Mouse (Mus musculus) CH12.LX (cell line): ENCODE data around the gene Pgp. TPM values are rescaled to one million over a fixed set of nuclear protein-coding genes. Genes with fewer than 3 reads are reported as not detected.
A peak's percentile ranks its signal among the peaks of the same experiment; 100 is the strongest.

Experiments used
- DNase-seq: peaks from one replicate; pipeline ENCODE4 v3.0.0-alpha.2; 2013; ENCODE audit errors: extremely low read depth
- H3K27ac ChIP-seq: 2 replicates; pipeline ENCODE4 v1.5.1; 2012; ENCODE audit warnings: low read depth, mild to moderate bottlenecking, control low read depth, moderate library complexity; ENCODE audit not compliant: insufficient read depth
- H3K27me3 ChIP-seq: replicated peaks from 2 replicates; pipeline ENCODE3; 2012; ENCODE audit warnings: inconsistent platforms
- H3K36me3 ChIP-seq, 2 experiments: replicated peaks in 1 of 2; 2 replicates each; pipeline versions ENCODE3 to v1.6.1; 2012; ENCODE audit warnings: inconsistent platforms in 1 of 2, low read length in 1 of 2, mild to moderate bottlenecking in 1 of 2, mixed read lengths in 1 of 2, moderate library complexity in 1 of 2; ENCODE audit not compliant: control insufficient read depth in 1 of 2, insufficient read depth in 1 of 2
- H3K4me1 ChIP-seq, 2 experiments: 2 replicates each; pipeline ENCODE4 v1.6.1; 2012; ENCODE audit warnings: inconsistent platforms in 1 of 2, moderate library complexity in 1 of 2; ENCODE audit not compliant: insufficient read depth in 2 of 2, control insufficient read depth in 1 of 2
- H3K4me2 ChIP-seq: 2 replicates; pipeline ENCODE4 v1.6.1; 2012; ENCODE audit warnings: low read depth, mild to moderate bottlenecking, control low read depth; ENCODE audit not compliant: poor library complexity, insufficient read depth, severe bottlenecking
- H3K4me3 ChIP-seq, 3 experiments: fragments of 150-350 bp in 1 of 3; sonication (generic) in 1 of 3; replicated peaks in 1 of 3; 2 replicates each; pipeline versions ENCODE3 to v1.5.1; 2011 to 2012; ENCODE audit warnings: low read depth in 2 of 3, low read length in 2 of 3, mild to moderate bottlenecking in 2 of 3, moderate library complexity in 2 of 3, control low read depth in 1 of 3, improper control_type of control experiment in 1 of 3, inconsistent platforms in 1 of 3, mixed read lengths in 1 of 3; ENCODE audit not compliant: poor library complexity in 1 of 3
- H3K79me2 ChIP-seq: replicated peaks from 2 replicates; pipeline ENCODE4 v1.6.1; 2012; ENCODE audit warnings: mild to moderate bottlenecking, moderate library complexity; ENCODE audit not compliant: control insufficient read depth, poor library complexity, insufficient read depth, severe bottlenecking; ENCODE audit errors: extremely low read depth
- H3K9ac ChIP-seq: 2 replicates; pipeline ENCODE4 v1.6.1; 2012; ENCODE audit warnings: low read depth, mild to moderate bottlenecking, control low read depth, moderate library complexity; ENCODE audit not compliant: insufficient read depth
- H3K9me3 ChIP-seq: replicated peaks from 2 replicates; pipeline ENCODE3; 2012; ENCODE audit warnings: low read length, inconsistent platforms, mixed read lengths
- BHLHE40 ChIP-seq: IDR thresholded peaks from 2 replicates; pipeline ENCODE4 v1.6.1; 2011; ENCODE audit warnings: mild to moderate bottlenecking, low read depth, low read length, improper control_type of control experiment
- CHD1 ChIP-seq: IDR thresholded peaks from 2 replicates; pipeline ENCODE4 v1.6.1; 2012; ENCODE audit warnings: low read depth, low read length, improper control_type of control experiment, inconsistent platforms
- CHD2 ChIP-seq: IDR thresholded peaks from 2 replicates; pipeline ENCODE4 v1.6.1; 2011; ENCODE audit warnings: low read length, improper control_type of control experiment
- CTCF ChIP-seq, 2 experiments: IDR thresholded peaks in 1 of 2; conservative IDR thresholded peaks in 1 of 2; 2 replicates each; pipeline ENCODE4 v1.5.1; 2011 to 2012; ENCODE audit warnings: low read depth in 2 of 2, low read length in 2 of 2, improper control_type of control experiment in 1 of 2, inconsistent platforms in 1 of 2, mild to moderate bottlenecking in 1 of 2, moderate library complexity in 1 of 2
- ELF1 ChIP-seq: IDR thresholded peaks from 2 replicates; pipeline ENCODE4 v1.6.1; 2014; ENCODE audit warnings: low read depth, mild to moderate bottlenecking, inconsistent platforms, low read length, improper control_type of control experiment
- EP300 ChIP-seq: IDR thresholded peaks from 2 replicates; pipeline ENCODE4 v1.6.1; 2011; ENCODE audit warnings: low read length, improper control_type of control experiment
- ETS1 ChIP-seq: conservative IDR thresholded peaks from 2 replicates; pipeline ENCODE4 v1.6.1; 2012; ENCODE audit warnings: low read depth, mild to moderate bottlenecking, inconsistent platforms, low read length, improper control_type of control experiment, moderate library complexity
- IRF4 ChIP-seq: IDR thresholded peaks from 2 replicates; pipeline ENCODE4 v1.6.1; 2014; ENCODE audit warnings: low read depth, mild to moderate bottlenecking, inconsistent platforms, low read length, improper control_type of control experiment
- JUND ChIP-seq: conservative IDR thresholded peaks from 2 replicates; pipeline ENCODE4 v1.6.1; 2011; ENCODE audit warnings: low read depth, low read length, improper control_type of control experiment
- KAT2A ChIP-seq: IDR thresholded peaks from 2 replicates; pipeline ENCODE4 v1.6.1; 2012; ENCODE audit warnings: low read length, improper control_type of control experiment, inconsistent platforms; ENCODE audit not compliant: insufficient replicate concordance
- MAFK ChIP-seq: IDR thresholded peaks from 2 replicates; pipeline ENCODE4 v1.6.1; 2011; ENCODE audit warnings: low read length, improper control_type of control experiment; ENCODE audit not compliant: insufficient replicate concordance
- MAX ChIP-seq: IDR thresholded peaks from 2 replicates; pipeline ENCODE4 v1.6.1; 2011; ENCODE audit warnings: low read length, improper control_type of control experiment
- MAZ ChIP-seq: IDR thresholded peaks from 2 replicates; pipeline ENCODE4 v1.6.1; 2012; ENCODE audit warnings: low read depth, mild to moderate bottlenecking, inconsistent platforms, low read length, improper control_type of control experiment, moderate library complexity
- MYC ChIP-seq: IDR thresholded peaks from 2 replicates; pipeline ENCODE4 v1.6.1; 2011; ENCODE audit warnings: low read depth, mild to moderate bottlenecking, improper control_type of control experiment, low read length
- NELFE ChIP-seq: IDR thresholded peaks from 2 replicates; pipeline ENCODE4 v1.6.1; 2011; ENCODE audit warnings: low read depth, low read length, improper control_type of control experiment
- NRF1 ChIP-seq: IDR thresholded peaks from 2 replicates; pipeline ENCODE4 v1.6.1; 2014; ENCODE audit warnings: low read depth, mild to moderate bottlenecking, inconsistent platforms, low read length, improper control_type of control experiment, moderate library complexity
- PAX5 ChIP-seq: IDR thresholded peaks from 2 replicates; pipeline ENCODE4 v1.6.1; 2012; ENCODE audit warnings: low read length, inconsistent platforms, mixed read lengths
- POLR2A ChIP-seq: IDR thresholded peaks from 2 replicates; pipeline ENCODE4 v1.6.1; 2011; ENCODE audit warnings: low read depth, mild to moderate bottlenecking, improper control_type of control experiment, low read length
- RAD21 ChIP-seq: IDR thresholded peaks from 2 replicates; pipeline ENCODE4 v1.6.1; 2011; ENCODE audit warnings: low read depth, mild to moderate bottlenecking, low read length, improper control_type of control experiment, moderate library complexity
- RCOR1 ChIP-seq: conservative IDR thresholded peaks from 2 replicates; pipeline ENCODE4 v1.6.1; 2012; ENCODE audit warnings: low read depth, mild to moderate bottlenecking, inconsistent platforms, low read length, improper control_type of control experiment
- SIN3A ChIP-seq: IDR thresholded peaks from 2 replicates; pipeline ENCODE4 v1.6.1; 2012; ENCODE audit warnings: low read length, improper control_type of control experiment, inconsistent platforms
- SMC3 ChIP-seq: IDR thresholded peaks from 2 replicates; pipeline ENCODE4 v1.6.1; 2011; ENCODE audit warnings: low read depth, low read length, improper control_type of control experiment
- TBP ChIP-seq: conservative IDR thresholded peaks from 2 replicates; pipeline ENCODE4 v1.6.1; 2011; ENCODE audit warnings: low read depth, low read length, improper control_type of control experiment
- TCF12 ChIP-seq: IDR thresholded peaks from 2 replicates; pipeline ENCODE4 v1.6.1; 2014; ENCODE audit warnings: low read depth, mild to moderate bottlenecking, inconsistent platforms, low read length, improper control_type of control experiment
- UBTF ChIP-seq: IDR thresholded peaks from 2 replicates; pipeline ENCODE4 v1.6.1; 2012; ENCODE audit warnings: low read depth, mild to moderate bottlenecking, inconsistent platforms, low read length, improper control_type of control experiment, moderate library complexity
- USF1 ChIP-seq: IDR thresholded peaks from 2 replicates; pipeline ENCODE4 v1.6.1; 2014; ENCODE audit warnings: low read depth, mild to moderate bottlenecking, inconsistent platforms, low read length, improper control_type of control experiment
- ZC3H11A ChIP-seq: IDR thresholded peaks from 2 replicates; pipeline ENCODE4 v1.6.1; 2012; ENCODE audit warnings: low read depth, mild to moderate bottlenecking, inconsistent platforms, low read length, improper control_type of control experiment
- ZKSCAN1 ChIP-seq: IDR thresholded peaks from 2 replicates; pipeline ENCODE4 v1.6.1; 2012; ENCODE audit warnings: low read depth, inconsistent platforms, low read length, improper control_type of control experiment, borderline replicate concordance
- ZMIZ1 ChIP-seq: IDR thresholded peaks from 2 replicates; pipeline ENCODE4 v1.6.1; 2012; ENCODE audit warnings: low read depth, mild to moderate bottlenecking, inconsistent platforms, low read length, improper control_type of control experiment
- dilution Hi-C: fragments of 300-500 bp; cut with MboI; formaldehyde crosslinking; loops from 2 replicates; pipeline ENCODE4 v1.14.3; 2020; ENCODE audit warnings: low sequenced_read_pairs; ENCODE audit not compliant: extremely low pct_unique_long_range_greater_than_20kb, extremely low pct_ligation_motif_present
- in situ Hi-C: fragments of 300-500 bp; cut with MboI; formaldehyde crosslinking; loops from 3 replicates; pipeline ENCODE4 v1.14.3; 2019; ENCODE audit warnings: low sequenced_read_pairs, low pct_ligation_motif_present, low pct_unique_long_range_greater_than_20kb, mixed read lengths
- polyA plus RNA-seq: library from polyadenylated mRNA; unstranded; fragments of >175 nt; gene quantifications from 2 replicates; pipeline ENCODE4 v1.2.1, GENCODE M21; 2012; ENCODE audit warnings: low read depth; ENCODE audit not compliant: insufficient read length
- total RNA-seq, 2 experiments: library from RNA; depleted of rRNA; stranded (reverse); fragments of 300-350 nt in 1 of 2; fragments of >200 nt in 1 of 2; gene quantifications; 2 replicates each; pipeline ENCODE4 v1.2.3; 2012 to 2014

The Pgp gene
- total and polyA plus RNA-seq, 3 experiments: 14.2 to 41.8 (median 41.6) TPM

DNA sequence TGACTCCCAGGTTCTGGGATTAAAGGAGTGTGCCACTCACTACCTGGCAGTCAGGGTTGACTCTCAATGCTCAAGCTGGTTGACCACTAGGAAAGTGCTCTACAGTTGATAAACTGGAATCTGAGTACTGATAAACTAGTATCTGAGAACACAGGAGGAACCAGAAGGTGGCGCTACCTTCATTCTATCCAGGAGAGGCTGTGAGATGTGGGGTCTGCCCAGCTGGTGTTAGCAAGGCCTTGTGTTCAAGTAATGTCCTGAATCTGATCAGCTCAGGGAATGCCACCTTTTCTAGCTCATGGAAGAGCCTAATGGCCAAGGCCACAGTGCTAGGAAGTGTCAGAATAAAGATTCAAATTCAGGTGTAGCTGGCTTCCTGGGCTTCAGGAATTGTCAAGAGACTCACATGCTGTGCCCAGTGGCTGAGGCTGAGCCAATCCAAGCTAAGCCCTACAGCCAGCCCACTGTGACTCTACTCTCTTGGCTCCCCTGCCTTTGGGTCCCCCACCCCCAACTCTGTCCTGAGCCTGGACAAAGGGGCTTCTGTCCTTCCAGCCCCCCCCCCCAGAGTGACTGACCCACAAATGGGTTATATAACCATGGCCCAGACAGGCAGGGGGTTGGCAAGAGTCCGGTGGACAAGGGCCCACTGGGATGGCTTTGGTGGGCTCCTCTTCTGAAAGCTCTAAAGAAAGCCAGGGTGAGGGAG, 24.6 kb downstream of the Pgp start:
- no peaks in the 10 kb centered on the region for H3K79me2 ChIP-seq
- no peak overlapping the region for H3K4me2 ChIP-seq
- H3K9me3 ChIP-seq: no peaks in the 10 kb centered on the region
- TF ChIP-seq MAX (no peak), ZC3H11A (0 out of 2 replicates have a peak, but pooled peaks have one; percentile 20), IRF4 (no peak), NELFE (0 out of 2 replicates have a peak, but pooled peaks have one; percentile 23), POLR2A (no peak), ZMIZ1 (no peak), BHLHE40 (no peak), RAD21 (peak; percentile 78), SMC3 (peak; percentile 68), KAT2A (no peak), TBP (no peak), MAFK (no peak), CHD2 (no peak), CTCF (conservative IDR thresholded peaks at IDR 0.05 in 1 of 2, IDR thresholded peaks at IDR 0.05 in 1 of 2; ENCODE audit: low read depth in 2 of 2, low read length in 2 of 2) (peak; percentile 64 to 85), ZKSCAN1 (no peak), ETS1 (no peak), USF1 (no peak), NRF1 (no peak)
- H3K9ac ChIP-seq: no peak overlapping the region
- no peak overlapping the region for H3K27ac ChIP-seq
- peaks cover 30% of the 10 kb centered on the region for H3K27me3 ChIP-seq
- no peaks in the 10 kb centered on the region for H3K4me1 ChIP-seq
- H3K36me3 ChIP-seq: no peaks in the 10 kb centered on the region
- in situ Hi-C loops (no loop called here), dilution Hi-C loops (no loop called here)
- H3K4me3 ChIP-seq: no peak overlapping the region
- peak; percentile 66 for DNase-seq

GRCm38 (mm10) chr17:24495443-24495842, 25.3 kb downstream of the Pgp start:
- Histone ChIP-seq H3K9me3 (no peaks in the 10 kb centered on the region), H3K4me2 (no peak overlapping the region), H3K79me2 (no peaks in the 10 kb centered on the region), H3K4me3 (no peak overlapping the region), H3K36me3 (no peaks in the 10 kb centered on the region), H3K27me3 (peaks cover 24% of the 10 kb centered on the region), H3K4me1 (no peaks in the 10 kb centered on the region), H3K27ac (no peak overlapping the region), H3K9ac (no peak overlapping the region)
- no peak for DNase-seq
- dilution Hi-C loops (no loop called here), in situ Hi-C loops (no loop called here)
- TF ChIP-seq BHLHE40: no peak
- TF ChIP-seq MAZ: no peak
- no peak for TF ChIP-seq NRF1
- TF ChIP-seq TCF12: no peak
- no peak for TF ChIP-seq RCOR1
- TF ChIP-seq CHD1: no peak
- TF ChIP-seq TBP: no peak
- no peak for TF ChIP-seq KAT2A
- TF ChIP-seq JUND: no peak
- TF ChIP-seq UBTF: no peak
- no peak for TF ChIP-seq PAX5
- no peak for TF ChIP-seq ZC3H11A
- TF ChIP-seq ZKSCAN1: no peak
- no peak for TF ChIP-seq MYC
- TF ChIP-seq CHD2: no peak
- no peak for TF ChIP-seq USF1
- TF ChIP-seq EP300: no peak
- no peak for TF ChIP-seq CTCF (conservative IDR thresholded peaks at IDR 0.05 in 1 of 2, IDR thresholded peaks at IDR 0.05 in 1 of 2; ENCODE audit: low read depth in 2 of 2, low read length in 2 of 2)
- no peak for TF ChIP-seq ELF1
- TF ChIP-seq SIN3A: no peak
